Mouse (Mus musculus): Measurements from ENCODE around the gene Best1.
"Not testable (repeated sequence)": the region's sequence is repeated elsewhere in the genome, so short reads cannot be mapped to it uniquely, and the experiment has no call there.

Best1 gene

GRCm38 (mm10) chr19:9991304-9991703 is 10.1 kb downstream of the Best1 start:
- peak; percentile 71 to 77 for DNase-seq (ENCODE audit: low spot score in 2 of 2)

DNA sequence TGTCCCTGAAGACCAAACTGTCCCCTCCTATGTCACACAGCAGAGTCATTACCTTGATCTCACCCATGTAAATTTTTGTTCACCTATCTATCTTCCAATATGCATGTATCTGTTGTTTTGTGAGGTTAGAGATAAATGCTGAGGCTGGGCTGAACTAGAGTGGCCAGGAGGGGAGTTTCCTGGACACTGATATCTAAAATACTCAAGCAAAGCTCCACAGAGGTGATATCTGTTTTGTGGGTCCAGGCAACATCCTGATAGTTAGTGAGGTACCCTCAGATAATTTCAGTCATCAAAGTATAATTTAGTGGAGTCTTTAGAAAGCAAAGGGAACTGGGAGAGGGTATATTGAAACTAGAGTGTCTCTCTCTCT is 11.6 kb downstream of the Best1 start:
- no peak for DNase-seq (ENCODE audit: low spot score in 2 of 2)

DNA sequence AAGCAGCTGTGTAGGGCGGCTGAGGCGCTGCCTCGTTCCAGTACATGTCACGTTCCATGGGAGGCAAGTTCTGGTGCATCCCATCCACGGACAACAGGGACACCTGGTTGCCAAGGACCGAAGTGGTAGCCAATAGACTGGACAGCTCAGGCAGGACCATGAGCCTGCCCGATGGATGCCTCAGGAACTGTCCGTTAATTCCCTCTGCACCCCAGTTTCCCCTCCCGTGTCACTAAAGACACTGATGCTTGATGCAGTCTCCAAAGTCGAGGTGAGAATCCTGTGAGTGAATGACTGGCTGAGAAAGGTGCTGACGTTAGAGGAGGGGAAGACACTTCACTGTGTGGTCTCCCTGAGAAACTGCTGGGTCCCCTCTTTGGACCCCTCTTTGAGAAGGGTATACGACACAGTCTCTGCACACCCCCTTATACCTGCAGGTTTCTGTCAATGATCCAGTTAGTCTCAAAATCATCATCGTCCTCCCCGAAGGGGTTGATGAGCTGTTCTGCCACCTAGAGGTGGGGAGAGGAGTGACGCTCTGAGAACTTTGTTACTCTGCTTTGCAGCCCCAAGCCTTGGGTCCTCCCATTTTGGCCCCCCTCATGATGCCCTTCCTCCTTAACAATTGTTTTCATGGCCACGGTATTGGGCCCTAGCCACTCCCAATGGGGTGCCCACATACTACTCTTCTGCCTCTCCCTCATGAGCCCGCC is 12.1 kb downstream of the Best1 start:
- no peak for DNase-seq (ENCODE audit: low spot score in 2 of 2)

DNA sequence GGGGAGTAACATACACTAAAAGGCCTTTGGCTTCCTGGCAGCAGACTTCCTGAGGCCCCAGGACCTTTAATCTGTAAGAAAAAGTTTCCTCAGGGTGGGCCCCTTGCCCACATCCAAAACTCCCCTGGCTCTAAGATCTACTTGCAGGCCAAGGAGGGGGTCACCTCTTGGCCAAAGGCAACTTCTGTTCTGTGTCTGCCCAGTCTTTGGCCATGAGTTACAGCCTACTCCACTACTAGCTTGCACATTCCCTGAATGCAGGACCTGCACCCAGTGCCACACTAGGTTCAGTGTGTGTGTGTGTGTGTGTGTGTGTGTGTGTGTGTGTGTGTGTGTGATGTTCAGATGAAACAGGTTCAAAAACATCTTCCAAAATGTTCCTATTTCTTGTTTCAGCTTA is 13.8 kb downstream of the Best1 start:
- no peak for DNase-seq (ENCODE audit: low spot score in 2 of 2)

GRCm38 (mm10) chr19:9987192-9987591 is 14.2 kb downstream of the Best1 start:
- no peak for DNase-seq (ENCODE audit: low spot score in 2 of 2)

DNA sequence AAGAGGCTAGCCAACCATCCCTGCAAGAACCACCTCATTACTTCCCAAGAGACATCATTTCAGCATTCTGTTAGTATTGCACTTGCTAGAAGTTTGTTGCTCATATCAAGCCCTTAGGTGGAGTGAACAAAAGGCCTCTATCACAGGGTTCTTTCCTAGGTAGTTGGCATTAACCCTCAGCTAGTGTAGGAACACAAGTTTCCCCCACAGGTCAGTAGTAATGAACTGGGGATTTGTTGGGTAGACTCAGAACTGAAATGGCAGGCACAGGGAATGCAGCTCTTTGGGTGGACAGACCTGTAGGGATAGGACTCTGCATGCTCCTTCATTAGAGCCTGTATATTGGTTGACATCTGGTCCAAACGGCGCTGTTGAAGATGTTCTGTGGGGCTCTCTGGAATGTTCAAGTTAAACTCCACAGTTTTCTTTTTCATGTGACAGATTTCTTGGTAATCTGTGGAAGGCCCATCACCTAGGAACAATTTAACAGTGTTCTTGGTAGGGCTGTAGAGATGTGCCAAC is 15.5 kb downstream of the Best1 start:
- no peak for DNase-seq (ENCODE audit: low spot score in 2 of 2)

DNA sequence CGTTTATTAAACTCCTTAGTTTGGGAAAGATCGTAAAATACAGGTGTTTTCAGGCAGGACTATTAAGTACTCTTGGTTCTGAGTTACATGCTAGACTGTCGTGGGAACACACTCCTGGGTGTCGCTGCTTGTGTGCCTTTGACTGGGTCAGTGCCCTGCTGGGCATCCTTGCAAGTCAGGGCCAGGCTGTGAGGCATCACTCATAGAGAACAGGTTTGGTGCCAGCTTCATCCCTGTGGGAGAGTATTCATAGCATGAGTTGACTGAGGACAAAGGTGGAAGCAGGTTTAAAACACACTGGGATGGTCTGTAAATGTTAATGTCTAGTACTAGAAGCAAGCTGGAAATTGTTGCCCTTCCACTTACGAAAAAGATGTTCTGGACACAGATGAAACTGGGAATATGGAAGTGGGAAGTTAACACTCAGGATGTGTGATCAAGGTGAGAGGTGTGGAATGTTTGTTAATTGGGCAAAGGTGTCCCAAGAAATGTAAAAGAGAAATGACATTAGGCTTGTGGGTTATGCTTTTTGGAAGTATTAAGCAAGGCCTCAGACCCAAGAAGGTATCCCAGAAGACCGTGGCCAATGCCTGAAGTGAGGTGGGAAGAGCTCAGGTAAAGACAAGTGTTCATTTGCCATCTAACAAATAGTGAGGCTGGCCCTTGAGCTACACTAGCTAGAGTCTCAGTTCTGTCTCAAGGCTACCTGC is 16.1 kb downstream of the Best1 start:
- DNase-seq (ENCODE audit: low spot score in 2 of 2) = no peak

DNA sequence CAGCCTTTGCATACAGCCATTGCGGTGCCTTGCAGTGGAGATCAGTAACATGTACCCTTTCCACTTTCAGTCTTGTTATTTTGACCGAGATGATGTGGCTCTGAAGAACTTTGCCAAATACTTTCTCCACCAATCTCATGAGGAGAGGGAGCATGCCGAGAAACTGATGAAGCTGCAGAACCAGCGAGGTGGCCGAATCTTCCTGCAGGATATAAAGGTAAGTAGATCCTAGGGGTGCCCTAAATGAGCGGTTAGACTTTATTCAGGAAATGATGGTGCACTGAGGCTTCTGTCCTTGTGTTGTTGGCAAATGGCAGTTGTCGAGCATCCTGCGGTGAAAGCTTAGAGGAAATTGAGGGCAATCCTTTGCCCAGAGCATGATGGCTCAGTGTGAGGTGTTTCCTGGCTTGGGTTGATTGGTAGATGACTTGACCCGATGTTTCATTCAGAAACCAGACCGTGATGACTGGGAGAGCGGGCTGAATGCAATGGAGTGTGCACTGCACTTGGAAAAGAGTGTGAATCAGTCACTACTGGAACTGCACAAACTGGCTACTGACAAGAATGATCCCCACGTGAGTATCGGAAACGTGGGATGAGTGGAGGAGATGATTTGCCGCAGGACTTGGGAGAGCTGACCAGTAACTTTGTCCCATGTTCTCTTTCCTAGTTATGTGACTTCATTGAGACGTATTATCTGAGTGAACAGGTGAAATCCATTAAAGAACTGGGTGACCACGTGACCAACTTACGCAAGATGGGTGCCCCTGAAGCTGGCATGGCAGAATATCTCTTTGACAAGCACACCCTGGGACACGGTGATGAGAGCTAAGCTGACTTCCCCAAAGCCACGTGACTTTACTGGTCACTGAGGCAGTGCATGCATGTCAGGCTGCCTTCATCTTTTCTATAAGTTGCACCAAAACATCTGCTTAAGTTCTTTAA is 17.1 kb downstream of the Best1 start:
- DNase-seq (ENCODE audit: low spot score in 2 of 2) = no peak

DNA sequence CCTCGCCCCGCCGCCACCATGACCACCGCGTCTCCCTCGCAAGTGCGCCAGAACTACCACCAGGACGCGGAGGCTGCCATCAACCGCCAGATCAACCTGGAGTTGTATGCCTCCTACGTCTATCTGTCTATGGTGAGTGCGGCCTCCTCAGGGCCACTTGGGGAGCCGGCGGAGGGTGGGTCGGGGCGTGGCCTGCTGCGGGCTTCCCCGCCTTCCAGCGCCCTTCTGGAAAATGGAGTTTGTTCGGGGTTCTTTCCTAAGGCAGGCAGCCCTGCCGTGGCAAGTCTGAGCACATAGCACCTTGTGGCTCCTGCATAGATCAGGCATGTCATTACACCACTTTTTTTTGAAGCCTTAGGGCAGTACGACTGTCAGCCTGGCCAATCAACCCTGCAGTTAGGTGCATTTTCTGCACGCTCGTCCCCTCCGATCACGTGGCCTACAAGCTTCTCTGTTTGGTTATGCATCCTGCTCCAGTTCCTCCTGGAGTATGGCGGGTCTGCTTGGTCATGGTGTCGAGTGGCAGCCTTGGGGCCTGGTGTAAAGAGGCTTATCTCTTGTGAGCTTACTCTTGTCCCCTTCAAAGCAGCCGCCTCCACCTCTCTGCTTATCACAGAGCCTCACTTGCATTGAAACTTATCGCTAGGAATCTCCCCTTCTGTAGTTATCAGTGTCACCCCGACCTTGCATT is 18.4 kb downstream of the Best1 start:
- peak; percentile 69 to 72 for DNase-seq (ENCODE audit: low spot score in 2 of 2)

- DNase-seq (ENCODE audit: low spot score in 2 of 2) = peak; percentile 84 to 94
Measured at GRCm38 (mm10) chr19:9982151-9982851, 19.1 kb downstream of the Best1 start.

GRCm38 (mm10) chr19:9981621-9982020 is 19.8 kb downstream of the Best1 start:
- DNase-seq (ENCODE audit: low spot score in 2 of 2) = no peak

GRCm38 (mm10) chr19:9980258-9980657 is 21.2 kb downstream of the Best1 start, which contains the start of gene Fth1:
Gene Fth1 (plus strand): TSS chr19:9980598.
- no peak for DNase-seq (ENCODE audit: low spot score in 2 of 2)

- no peak for DNase-seq (ENCODE audit: low spot score in 2 of 2)
Measured at GRCm38 (mm10) chr19:9979156-9979555, 22.3 kb downstream of the Best1 start.

GRCm38 (mm10) chr19:9978431-9978951 is 22.9 kb downstream of the Best1 start:
- DNase-seq (ENCODE audit: low spot score in 2 of 2) = peak in 1 of 2 experiments; percentile 76

DNA sequence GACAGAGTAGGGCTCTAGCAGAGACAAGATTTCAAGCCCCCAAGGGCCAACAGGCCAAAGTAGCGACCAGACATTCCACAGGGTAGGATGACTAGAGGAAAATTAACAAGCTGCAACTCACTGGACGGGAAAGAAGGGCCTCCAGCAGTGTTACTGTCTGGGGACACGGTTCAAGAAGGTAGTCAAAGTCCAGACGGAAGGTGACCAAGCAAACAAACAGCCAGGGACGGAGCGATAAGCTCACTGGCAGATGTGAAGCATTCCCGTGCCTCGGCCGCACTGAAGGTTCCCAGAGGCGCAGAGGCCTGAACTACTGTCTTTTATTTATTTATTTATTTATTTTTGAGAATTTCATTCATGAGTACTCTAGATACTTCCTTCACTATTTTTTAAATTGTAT is 24.3 kb downstream of the Best1 start:
- DNase-seq (ENCODE audit: low spot score in 2 of 2) = no peak

- DNase-seq (ENCODE audit: low spot score in 2 of 2) = not testable (repeated sequence)
Measured at GRCm38 (mm10) chr19:9974853-9975252, 26.6 kb downstream of the Best1 start.

DNA sequence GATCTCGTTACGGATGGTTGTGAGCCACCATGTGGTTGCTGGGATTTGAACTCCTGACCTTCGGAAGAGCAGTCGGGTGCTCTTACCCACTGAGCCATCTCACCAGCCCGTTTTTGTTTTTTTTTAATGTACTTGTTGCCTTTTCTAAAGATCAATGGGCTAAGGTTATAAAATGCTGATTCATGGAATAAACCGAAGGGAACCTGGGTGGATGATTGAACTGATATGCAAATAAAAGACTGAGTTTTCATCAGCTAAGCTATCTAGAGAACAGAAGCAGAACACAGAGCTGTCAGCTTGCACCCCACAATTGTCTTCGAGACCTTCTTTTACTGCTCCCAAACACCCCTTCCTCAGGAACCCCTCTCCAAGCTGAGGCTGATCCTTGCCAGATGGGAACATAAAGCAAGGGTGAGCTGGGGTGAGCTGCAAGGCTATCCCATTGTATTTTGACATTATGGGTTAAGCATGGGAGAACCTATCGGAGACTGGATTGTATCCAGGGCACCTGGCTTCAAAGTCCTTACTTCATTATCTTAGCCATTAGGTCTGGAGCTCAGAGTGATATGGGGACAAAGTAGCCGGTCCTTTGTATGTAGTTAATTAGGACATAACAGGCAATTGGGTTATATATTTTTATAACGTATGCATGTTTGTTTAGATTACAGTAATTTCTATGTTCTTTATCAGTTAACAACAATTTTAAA is 33.2 kb downstream of the Best1 start:
- DNase-seq (ENCODE audit: low spot score in 2 of 2) = no peak

GRCm38 (mm10) chr19:9966096-9966867 is 35.2 kb downstream of the Best1 start:
- DNase-seq (ENCODE audit: low spot score in 2 of 2) = no peak

Measured in urinary bladder, adult 18-20 months (tissue).